Mouse (Mus musculus) B cell, adult 2 months (primary cell): ENCODE measurements around the gene Sf3a1.

Experiments
- DNase-seq, 2 experiments: peaks; one replicate each; pipeline ENCODE4 v3.0.0; 2022

Gene Sf3a1

DNA sequence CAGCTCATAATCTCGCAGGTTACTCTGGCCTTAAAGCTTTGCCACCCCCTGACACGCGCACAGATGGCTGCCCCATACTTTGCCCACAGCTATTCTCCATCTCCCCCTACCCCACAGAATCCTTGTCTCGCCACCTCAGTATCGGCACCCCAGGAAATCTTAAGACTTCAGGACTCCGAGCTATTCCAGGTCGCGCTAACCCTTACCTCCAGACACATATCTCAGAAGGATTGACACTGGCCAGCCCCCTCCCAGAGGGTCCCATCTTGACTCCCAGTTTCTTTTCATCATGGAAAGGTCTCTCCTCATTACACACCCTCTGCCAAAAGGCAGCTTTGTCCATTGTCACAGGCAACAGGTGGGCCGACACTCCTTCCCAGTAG is 27.2 kb downstream of the Sf3a1 start:
- DNase-seq = no peak

DNA sequence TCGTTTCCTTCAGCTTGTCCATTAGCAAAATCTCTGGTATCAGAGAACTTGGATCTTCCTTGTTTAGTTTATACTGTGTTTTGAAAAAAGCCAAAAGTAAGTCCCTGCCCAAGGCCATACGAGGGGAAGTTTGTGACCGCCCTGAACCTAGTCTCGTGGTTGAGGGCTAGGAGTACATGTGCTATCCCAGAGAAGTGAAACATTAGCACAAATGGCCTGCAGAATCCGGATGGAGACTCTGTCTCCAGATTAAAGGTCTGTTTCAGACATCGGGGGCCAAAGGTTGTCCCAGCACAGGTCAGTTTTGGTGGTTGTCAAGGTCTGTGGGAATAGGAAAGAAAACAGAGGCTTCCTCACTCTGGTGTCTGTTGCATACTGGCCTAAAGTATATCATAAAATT is 29.0 kb downstream of the Sf3a1 start:
- no peak for DNase-seq

DNA sequence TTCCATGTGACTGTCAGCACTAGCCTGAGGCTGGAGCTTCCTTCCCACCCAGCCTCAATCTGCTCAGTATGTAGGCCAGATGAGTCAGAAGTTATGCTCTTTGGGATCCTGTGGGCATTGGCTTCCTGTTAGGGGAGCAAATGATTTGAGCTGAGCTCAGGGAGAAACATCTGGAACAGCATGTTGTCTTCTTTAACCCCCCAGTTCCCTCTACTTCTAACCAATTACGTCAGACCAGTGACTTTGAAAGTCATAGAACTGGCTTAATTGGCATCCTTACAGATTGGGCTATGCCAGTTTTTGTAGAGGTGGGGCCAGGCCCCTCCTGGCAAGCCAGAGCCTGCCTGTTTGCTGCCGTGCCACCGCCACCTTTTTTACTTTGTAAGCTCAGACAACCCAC is 30.5 kb downstream of the Sf3a1 start:
- no peak for DNase-seq

DNA sequence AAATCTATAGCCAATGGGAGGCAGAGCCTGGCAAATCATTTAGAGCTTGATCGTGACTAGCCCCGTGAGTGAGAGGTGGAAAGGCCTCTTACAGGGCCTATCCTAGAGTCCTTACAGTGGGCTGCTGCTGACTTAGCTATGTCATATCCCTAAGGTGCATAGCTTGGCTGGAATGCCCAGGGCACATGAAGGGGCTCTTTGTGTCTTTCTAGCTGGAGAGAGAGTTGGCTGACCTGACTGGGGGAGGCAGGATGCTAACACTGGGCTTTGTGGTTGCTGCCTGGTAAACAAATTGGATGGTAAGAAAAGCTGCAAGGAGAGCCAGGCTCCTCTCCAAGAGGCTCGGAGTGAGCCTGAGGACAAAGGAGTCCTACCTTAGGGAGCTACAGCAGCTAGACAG is 32.6 kb downstream of the Sf3a1 start:
- DNase-seq = no peak

DNA sequence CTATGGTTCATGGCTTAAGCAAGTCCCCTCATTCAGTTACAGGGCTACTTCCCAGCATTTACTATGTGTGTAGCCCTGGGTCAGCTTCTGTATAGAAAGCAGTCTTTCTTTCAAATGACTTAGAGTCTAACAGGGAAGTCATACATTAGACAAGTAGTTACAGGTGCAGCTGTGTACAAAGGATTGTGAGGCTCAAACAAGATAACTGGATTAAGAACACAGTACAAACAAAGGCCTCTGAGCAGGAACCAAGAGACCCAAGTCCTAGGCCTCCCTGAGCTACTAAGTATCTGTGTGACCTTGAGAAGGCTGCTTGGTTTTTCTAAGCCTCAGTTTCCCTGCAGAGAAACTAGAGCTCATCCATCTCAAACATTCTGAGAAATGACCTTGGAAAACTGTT is 33.3 kb downstream of the Sf3a1 start:
- DNase-seq = no peak

DNA sequence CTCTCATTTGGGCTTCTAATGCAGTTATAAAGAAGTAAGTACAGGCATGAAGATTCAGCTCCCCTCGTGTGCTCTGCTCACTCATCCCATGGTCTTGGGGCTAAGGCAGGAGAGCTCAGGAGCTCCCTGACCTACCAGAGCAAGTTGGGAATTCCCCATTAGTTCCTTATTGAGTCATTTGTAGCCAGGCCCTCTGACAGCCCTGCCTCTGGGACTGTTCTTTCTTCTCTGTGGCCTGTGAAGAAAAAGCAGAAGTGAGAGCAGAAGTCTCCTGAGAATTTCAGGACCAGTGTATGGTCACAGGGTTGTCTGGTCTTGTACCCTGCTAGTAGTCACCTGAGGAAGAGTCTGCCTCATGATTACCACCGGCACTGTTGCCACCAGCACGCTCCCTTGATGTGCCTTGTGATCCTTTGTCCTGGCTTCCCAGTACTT is 35.5 kb downstream of the Sf3a1 start:
- DNase-seq = peak; percentile 74 to 81

DNA sequence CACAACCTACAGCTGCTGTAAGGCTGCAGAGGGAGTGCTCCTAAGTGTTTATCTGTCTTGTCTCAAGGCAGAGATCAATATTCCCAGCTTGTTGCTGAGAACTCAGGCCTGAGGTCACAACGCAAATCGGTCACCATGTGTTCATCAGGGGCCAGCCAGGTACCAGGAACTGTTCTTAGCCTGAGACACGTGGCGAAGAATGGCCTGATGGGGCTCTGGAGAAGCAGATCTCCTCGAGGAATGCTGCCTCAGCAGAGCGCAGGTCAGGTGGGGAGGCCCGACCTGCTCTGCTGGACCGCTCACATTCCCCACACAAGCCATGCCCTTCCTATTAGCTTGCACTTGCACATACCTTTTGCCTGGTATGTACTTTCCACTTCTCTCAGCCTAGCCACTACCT is 36.5 kb downstream of the Sf3a1 start:
- DNase-seq = no peak

DNA sequence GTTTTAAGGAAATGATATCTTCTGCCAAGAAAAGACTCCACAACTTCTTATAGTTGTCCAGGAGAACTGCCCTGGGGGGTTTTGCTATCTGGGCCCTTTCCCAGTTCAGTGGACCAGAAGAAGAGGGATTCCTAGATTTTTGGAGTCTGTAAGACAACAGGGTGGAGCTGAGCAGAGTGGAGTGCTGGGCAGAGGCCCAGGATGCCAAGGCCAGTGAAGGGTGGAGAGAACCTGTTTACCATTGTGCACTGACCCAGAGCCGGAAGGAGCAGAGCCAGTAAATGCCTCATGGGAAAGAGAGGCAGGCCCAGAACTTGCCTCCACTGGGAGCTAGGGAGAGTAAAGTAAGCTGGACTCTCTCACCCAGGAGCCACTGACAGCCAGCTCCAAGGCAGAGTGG is 37.5 kb downstream of the Sf3a1 start:
- peak in 1 of 2 experiments; percentile 19 for DNase-seq

DNA sequence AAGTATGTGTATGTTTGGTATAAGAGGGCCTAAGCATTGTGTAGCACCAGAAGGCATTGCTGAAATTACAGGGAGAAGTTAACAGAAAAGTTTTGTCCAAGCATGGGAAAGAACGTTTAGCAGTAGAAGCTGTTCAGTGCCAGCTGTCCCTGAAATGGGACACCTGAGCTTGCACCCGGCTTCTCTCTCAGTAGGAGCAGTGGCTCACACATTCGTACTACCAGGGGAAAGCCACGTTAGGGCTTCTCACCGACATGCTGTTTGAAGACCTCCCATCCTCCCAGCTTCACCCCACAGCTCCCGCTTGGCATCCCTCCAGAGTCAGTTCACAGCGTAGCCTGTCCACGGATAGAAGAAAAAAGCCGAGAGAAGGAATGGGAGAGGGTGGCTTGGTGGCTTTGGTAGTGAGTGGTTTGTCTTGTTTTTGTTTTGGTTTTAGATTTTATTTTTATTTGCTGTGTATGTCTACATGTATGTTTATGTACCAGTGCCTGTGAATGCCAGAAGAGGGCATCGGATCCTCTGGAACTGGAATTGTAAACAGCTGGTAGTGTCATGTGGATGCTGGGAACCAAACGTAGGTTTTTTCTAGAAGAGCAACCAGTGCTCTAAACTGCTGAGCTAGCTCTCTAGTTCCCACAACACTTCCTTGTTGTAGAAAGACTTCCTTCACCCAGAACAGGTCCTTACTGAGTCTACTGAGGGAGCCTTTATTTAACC is 42.0 kb downstream of the Sf3a1 start:
- no peak for DNase-seq

DNA sequence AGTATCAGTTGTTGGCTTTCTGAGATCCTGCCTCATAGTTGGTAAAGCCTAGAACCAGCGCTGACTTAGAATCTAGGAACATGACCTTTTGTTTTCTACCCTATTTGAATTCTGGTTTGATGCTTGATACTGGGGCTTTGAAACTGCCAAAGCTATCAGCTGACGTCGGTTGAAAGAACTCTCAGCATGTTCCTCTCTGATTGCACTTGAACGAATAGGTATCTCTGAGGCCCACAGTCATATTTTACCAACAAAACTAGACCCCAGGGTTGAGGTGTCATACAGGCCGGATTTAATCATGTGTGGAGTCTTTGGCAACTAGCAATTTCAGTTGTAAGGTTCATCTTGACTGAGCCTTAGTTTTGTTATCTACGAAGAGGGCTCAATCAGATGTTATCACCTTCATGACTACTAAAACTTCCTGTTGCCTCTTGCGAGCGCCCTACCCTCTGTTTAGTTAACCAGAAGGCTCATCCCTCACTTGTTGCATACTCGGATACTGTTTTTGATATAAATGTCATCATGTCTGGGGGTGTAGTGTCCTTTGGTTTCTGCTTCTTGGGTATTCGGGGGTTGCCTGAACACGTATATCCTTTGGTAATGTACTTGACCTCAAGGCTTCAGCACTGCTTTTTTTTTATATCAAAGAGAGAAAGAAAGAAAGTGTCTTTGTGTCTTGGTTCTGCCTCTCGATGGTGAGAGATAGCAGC is 43.0 kb downstream of the Sf3a1 start:
- no peak for DNase-seq

DNA sequence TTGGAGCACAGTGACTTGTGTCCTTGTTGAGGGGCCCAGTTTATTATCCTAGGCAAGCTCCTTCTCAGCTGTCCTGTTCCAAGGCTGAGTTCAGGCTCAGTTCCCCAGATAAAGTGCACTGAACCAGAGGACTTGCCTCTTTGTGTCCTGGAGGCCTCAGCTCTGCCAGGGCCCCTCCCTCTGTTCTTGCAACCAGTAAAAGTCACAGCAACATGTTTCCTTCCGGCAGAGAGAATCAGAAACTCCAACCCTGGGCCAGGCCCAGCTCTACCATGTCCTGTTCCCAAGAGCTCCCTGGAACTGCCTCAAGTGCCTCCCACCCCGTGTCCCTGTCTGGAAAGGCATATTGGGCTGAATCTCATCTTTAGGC is 43.5 kb downstream of the Sf3a1 start:
- DNase-seq = no peak

DNA sequence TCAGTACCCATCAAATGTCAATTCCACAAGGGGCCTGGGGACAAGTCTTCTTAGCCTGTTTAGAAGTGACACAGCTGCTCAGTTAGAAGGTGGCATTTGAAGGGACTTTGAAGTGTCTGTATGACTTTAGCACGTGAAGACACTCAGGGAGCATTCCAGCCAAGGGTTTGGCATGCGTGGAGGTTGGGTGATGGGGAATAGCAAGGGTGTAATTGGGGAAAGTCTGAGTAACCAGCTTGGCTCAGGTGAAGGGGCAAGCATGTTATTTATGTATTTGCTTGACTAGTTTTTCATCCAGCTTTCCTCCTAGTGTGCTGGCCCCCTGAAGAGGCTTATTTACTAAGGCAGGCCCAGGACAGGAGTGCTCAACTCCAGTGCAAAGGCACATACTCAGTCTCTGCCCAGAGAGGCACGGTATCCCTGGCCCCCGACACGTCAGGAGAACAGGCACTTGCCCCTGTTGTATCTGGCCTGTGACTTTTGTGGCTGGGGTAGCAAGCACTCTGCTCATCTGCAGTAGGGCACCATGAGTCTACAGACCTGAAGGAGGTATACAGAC is 45.0 kb downstream of the Sf3a1 start:
- DNase-seq = no peak

DNA sequence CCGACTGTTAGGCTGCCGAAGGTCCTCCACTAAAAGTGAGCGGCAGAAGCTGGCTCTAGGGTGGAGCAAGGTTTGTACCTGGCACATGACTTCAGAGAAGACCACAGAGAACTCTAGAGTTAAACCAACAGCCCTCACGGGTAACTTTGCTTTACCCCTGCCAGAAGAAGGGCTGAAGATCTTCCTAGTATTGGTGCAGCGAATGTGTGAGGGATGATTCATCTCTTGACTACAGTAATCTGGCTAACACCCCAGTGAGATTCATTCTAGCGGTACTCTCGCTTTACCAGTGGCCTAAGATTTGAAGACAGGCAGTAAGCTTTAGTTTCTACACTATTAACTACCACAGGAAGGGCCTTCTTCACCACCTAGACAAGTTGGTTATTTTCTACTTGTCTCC is 45.8 kb downstream of the Sf3a1 start:
- no peak for DNase-seq

DNA sequence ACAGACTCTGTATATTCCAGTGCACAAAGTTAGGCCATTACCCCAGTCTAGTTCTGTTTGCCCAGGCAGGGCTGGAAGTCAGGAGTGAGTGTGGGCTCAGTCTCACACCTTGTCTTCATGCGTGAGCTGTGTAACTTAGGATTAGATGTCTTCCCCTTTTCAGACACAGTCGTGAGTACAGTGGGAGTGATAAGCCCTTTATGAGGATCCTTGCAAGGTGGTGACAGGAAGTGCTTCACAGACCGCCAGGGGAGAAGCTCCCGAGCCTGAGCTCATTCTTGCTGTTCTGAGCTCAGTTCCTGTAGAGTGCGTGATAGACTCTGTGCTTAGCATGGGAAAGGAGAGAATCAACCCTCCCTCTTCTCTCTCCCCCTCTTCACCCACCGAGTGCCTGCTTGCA is 46.4 kb downstream of the Sf3a1 start:
- no peak for DNase-seq

DNA sequence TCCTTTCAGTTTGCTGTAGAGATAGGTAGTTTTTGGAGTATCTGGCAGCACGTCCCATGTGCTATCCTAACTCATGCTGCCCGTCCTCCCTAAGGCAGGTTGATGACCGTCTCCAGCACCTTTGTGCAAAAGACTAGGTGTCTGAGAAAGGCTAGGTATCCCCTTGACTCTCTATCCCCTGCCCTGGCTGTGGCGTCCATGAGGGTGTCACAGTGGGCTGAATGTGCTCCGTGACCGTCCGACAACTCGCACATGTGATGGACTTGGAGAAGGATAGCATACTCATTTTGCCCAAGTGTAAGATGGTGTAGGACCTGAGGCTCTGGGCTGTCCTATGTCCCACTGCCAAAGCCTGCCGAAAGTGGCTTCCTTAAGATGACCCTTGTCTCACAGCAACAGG is 47.5 kb downstream of the Sf3a1 start:
- no peak for DNase-seq

DNA sequence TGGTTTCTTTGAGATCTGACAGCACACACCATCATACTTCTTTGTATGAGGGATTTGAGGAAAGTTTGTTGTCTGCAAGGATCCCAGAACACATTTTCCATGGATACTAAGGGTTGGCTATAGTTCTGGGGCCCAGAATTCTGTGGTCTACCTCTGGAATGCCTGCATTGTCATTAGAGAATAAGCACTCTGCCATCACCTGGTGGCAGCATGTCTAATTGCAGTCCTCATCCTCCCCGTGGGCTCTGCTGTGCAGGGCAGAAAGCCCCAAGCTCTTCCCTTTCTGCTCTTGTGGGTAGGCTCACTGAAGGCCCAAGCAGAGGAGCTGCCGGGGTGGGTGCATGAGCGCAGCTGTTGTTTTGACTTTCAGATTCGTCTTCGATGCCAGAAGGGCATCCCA is 49.4 kb downstream of the Sf3a1 start:
- peak; percentile 26 to 29 for DNase-seq

DNA sequence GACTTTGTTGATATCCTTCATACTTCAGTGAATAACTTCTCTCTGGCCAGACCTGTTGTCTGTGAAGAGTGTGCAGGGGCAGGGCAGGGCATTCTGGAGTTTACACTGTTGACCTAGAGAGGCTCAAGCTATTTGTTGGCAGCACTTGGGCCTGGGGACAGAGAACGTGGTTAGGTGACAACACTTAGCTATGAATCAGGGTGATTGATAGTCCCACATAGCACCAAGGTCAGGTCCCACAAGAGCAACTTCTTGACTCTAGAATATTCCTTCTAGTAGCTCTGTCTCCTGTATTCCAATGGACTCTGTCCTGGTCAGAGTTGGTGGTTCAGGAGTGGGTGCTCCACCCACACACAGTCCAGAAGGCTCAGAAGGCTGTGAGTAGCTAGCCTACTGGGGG is 50.6 kb downstream of the Sf3a1 start:
- DNase-seq = no peak

DNA sequence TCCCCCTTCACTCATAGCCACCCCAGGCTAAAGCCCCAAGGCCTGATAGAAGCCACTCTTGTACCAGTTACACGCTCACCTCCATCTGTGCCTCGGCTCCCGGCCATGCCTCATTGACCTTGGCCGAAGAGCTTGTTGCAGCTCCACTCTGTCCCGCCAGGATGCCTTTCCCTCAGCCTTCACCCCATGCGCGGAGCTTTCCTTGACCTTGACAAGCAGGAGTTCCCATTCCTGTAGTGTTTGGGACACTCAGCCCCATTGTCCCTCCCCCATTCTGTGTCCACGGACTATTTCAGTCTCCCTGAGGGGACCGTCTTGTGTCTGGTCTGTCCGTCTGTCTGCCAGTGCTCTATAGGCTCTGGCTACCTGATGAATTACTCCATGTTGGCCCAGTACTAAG is 53.0 kb downstream of the Sf3a1 start:
- no peak for DNase-seq

DNA sequence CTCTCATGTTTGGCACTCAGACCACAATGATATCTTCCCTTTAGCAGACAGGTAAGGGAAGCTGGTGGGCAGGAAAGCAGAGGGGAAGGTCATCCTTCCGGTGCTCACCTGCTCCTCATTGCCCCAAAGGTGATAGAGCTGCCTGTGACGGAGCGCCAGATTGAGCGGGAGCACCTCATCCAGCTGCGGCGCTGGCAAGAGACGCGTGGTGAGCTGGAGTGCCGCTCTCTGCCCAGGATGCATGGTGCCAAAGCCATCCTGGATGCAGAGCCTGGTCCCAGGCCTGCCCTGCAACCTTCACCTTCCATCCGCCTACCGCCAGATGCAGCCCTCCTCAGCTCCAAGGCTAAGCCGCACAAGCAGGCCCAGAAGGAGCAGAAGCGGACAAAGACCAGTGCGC is 54.4 kb downstream of the Sf3a1 start:
- DNase-seq = no peak

DNA sequence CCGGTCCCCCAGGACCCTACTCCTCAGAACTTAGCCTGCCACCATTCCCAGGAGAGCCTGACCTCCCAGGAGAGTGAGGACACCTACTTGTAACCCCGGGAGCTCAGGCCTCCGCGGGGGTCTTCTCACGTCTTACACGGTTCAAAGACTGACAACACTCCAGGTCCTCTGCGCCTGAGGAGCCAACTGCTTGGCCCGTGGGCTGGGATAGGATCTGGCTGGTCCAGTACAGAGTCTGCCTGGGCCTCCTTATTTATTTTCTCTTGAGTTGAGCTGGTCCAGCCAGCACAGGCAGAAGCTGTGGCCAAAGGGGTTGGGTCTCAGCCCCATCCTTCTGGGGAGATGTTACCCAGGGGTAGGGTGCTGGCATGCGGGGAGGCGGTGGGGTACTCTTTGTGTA is 54.9 kb downstream of the Sf3a1 start:
- DNase-seq = no peak

DNA sequence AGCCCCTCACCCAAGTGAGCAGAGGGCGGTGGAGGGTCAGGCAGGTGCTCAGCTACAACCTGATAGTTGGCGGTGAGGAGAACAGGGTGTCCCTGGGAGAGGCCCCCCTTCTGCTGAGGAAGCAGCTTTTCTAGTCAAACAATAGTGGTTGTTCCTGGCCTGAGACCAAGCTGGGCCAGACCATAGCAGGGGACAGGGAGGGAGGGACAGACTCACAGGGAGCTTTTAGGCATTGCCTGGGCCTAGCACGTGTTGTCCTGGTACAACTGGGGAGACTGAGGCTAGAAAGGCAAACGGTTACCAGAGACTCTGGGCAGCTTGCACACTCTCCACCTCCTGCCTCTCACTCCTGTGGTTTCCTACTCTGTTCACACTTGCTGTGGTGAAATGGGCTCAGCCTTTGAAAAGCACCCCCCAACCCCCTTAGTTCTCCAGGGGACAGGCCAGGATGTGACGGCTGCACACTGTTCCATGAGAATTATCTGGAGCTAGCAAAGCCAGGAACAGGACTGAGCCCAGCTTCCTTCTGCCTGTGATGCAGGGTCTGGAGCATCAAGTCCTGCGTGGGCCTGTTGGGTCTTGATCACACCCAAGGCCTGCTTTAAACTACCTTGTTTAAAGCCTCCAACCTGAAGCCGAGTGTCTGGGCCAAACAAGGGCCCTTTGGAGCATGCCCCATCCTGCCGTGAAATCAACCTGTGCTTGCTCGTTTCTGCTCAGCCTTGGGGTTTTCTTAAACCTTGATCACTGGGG is 56.3 kb downstream of the Sf3a1 start:
- DNase-seq = no peak

DNA sequence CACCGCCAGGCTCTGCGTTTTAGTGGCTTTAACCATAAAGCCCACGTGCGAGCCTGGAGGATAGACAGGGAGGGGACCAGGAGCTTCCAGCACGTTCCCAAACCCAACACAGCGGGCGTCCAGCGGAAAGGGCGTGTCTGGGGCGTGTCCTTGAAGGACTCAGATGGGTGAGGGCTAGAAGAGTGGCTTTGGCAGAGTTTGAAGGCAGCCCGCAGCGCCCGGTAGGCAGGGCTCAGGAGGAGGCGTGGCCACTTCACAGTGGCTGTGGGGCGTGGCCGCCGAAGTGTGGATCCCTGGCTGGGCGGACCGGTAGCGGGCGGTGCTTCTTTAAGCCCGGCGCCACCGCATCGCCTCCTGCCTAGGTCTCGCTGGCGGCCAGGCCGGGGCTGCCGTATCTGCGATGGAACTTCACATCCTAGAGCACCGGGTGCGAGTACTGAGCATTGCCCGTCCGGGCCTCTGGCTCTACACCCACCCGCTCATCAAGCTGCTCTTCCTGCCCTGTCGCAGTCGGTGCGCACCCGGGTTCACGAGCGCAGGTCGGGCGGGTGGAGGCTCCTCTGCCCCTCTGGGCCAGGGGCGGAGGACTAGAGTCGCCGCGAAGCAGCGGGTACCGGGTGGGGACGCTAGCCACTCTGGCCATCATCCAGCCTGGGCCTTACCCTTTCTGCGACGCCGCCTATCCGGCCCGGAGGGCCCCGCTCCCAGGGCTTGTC is 57.9 kb downstream of the Sf3a1 start, which contains the start of gene Castor1:
TSS of gene Castor1 (plus strand) at position 312 of the 716 bp plus-strand sequence.
- peak; percentile 87 to 88 for DNase-seq

DNA sequence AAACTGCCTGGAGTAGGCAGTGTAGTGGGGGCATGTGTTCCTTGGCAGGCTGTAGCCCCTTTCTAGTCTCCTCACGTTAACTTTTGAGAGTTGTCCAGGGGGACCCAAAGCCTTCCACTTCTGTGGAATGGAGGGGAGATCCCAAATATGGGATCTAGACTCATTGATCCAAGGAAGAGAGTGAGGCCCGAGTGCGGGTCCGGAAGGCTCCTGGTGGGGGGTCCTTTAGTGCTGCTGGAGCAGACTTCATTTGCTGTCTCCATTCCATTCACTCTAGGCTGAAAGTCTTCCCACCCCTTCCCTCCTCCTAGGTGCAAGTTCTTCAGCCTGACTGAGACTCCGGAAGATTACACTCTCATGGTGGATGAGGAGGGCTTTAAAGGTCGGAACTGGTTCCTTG is 58.5 kb downstream of the Sf3a1 start:
- DNase-seq = no peak
